Mouse (Mus musculus): ENCODE data around the gene Ap4b1.

DNA sequence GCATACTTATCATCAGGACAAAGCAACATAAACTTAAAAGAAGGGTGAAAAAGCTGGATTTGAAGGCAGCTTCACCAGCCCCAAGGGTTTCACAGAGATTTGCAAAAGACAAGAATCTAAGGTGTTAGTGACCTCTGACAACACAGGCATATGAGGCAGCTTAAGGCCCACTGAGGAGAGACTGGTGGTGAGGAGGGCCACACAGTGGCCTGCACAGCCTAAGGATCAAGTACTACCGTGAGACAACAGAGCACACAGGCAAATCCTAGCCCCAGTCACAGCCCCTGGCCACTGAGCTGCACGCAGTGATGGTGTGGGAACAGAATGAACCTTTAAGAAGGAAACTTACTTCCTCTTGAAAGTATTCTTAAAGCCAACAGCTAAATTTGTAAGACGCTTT is 35.8 kb upstream of the Ap4b1 start:
- TF ChIP-seq CTCF (IDR thresholded peaks at IDR 0.05; ENCODE audit: insufficient read depth, low read length) = no peak
- no peak for TF ChIP-seq POLR2A (IDR thresholded peaks at IDR 0.05; ENCODE audit: borderline replicate concordance, extremely low read depth, low read depth, low read length)

All from lung, adult 2 months (tissue).